Mouse (Mus musculus) hindbrain, embryonic 16.5 days (tissue): ENCODE results near the gene Cabp5. TPM values are rescaled to one million over a fixed set of nuclear protein-coding genes. Genes with fewer than 3 reads are reported as not detected.
"Not testable (repeated sequence)": the region's sequence is repeated elsewhere in the genome, so short reads cannot be mapped to it uniquely, and the experiment has no call there.

Source experiments
- ATAC-seq: fragments of 200-750 bp; cut with Nextera tagmentation; 2 replicates; pipeline ENCODE4 v1.8.0; 2017; ENCODE audit warnings: moderate TSS enrichment, moderate library complexity
- H3K27ac ChIP-seq: fragments of 300-500 bp; sonication (generic); 2 replicates; pipeline ENCODE4 v1.5.1; 2014; ENCODE audit warnings: low read depth, mild to moderate bottlenecking, control low read depth, low read length, moderate library complexity
- H3K27me3 ChIP-seq: fragments of 300-500 bp; sonication (generic); replicated peaks from 2 replicates; pipeline ENCODE4 v1.6.1; 2014; ENCODE audit warnings: low read length; ENCODE audit not compliant: control insufficient read depth, insufficient read depth
- H3K36me3 ChIP-seq: fragments of 300-500 bp; sonication (generic); 2 replicates; pipeline ENCODE4 v1.6.1; 2014; ENCODE audit warnings: mild to moderate bottlenecking, low read length, moderate library complexity, mixed read lengths; ENCODE audit not compliant: control insufficient read depth, insufficient read depth
- H3K4me1 ChIP-seq: fragments of 300-500 bp; sonication (generic); 2 replicates; pipeline ENCODE4 v1.6.1; 2014; ENCODE audit warnings: low read depth, low read length; ENCODE audit not compliant: control insufficient read depth, insufficient read depth
- H3K4me2 ChIP-seq: fragments of 300-500 bp; sonication (generic); 2 replicates; pipeline ENCODE4 v1.6.1; 2014; ENCODE audit warnings: mild to moderate bottlenecking, low read length, control low read depth, moderate library complexity
- H3K4me3 ChIP-seq: fragments of 300-500 bp; sonication (generic); 2 replicates; pipeline ENCODE4 v1.5.1; 2014; ENCODE audit warnings: mild to moderate bottlenecking, low read length, control low read depth, moderate library complexity
- H3K9ac ChIP-seq: fragments of 300-500 bp; sonication (generic); 2 replicates; pipeline ENCODE4 v1.6.1; 2014; ENCODE audit warnings: low read depth, mild to moderate bottlenecking, control low read depth, low read length, moderate library complexity
- H3K9me3 ChIP-seq: fragments of 300-500 bp; sonication (generic); 2 replicates; pipeline ENCODE4 v1.6.1; 2014; ENCODE audit warnings: mild to moderate bottlenecking, low read length, moderate library complexity; ENCODE audit not compliant: control insufficient read depth
- WGBS: fragments of 180-500 bp; shearing (Covaris S2); extraction: QIAGEN DNeasy Blood & Tissue Kit; methylation state at CpG from one replicate; pipeline ENCODE4 v1.1.7; 2014; 5-methylcytosine and 5-hydroxymethylcytosine counted together
- polyA plus RNA-seq: library from polyadenylated mRNA; unstranded; fragments of >200 nt; fragmentation: Nextera tagmentation; extraction: Ambion mirVana; gene quantifications from 2 replicates; pipeline ENCODE4 v1.2.1, GENCODE M21; 2015

Gene Cabp5
- 0.10 TPM in 1 of 2 replicates, not detected in the other for polyA plus RNA-seq

DNA sequence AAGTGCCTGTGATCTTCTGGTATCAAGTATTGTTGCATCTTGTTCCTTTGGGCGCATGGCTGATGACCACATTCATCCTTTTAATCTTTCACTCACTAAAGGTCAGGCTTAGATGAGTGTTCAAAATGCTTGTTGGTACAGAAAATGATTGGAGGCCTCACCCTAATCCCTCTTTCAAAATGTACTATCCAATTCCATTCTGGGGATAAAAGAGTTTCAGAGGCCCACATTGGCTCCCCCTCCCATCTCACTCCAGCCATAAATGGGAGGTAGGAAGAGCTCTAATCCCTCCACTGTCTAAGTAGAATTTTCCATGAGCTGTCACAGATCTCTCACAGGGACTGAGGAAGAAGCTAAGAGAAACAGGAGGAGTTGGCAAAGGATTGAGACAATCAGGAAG lies at the start of gene Cabp5:
Gene Cabp5, plus strand, starts transcription at position 301 of the 400 bp plus-strand sequence.
- 86% methylated on average over 1 of the region's 1 CpGs for WGBS
- 0 out of 2 replicates have a peak, but pooled peaks cover 2% of the 10 kb centered on the region for H3K9me3 ChIP-seq
- no peaks in the 10 kb centered on the region for H3K36me3 ChIP-seq
- H3K4me2 ChIP-seq, result no peak within 1 kb of the TSS
- no peaks in the 10 kb centered on the region for H3K4me1 ChIP-seq
- no peak for ATAC-seq
- no peaks in the 10 kb centered on the region for H3K27me3 ChIP-seq
- no peak within 1 kb of the TSS for H3K9ac ChIP-seq
- H3K4me3 ChIP-seq, result no peak within 1 kb of the TSS
- H3K27ac ChIP-seq, result no peak within 1 kb of the TSS

DNA sequence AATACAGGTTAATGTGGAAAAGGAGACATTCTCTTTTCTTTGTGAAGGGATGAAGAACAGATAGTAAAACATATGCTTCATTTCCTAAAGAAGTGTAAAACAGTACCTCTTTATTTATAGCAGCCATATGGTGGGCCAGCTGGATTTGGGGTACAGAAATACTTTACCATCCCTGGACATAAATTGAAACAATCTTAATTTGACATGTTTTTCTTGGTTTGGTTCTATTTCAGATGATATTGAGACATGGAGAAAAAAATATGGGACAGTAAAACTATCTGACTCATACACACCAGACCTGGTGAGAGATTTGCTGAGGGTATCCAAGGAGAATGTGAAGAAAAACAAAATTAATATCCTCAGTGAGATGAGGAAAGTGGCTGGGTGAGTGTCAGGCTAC lies 42.0 kb upstream of the Cabp5 start:
- no peaks in the 10 kb centered on the region for H3K27me3 ChIP-seq
- H3K9ac ChIP-seq, result no peak overlapping the region
- ATAC-seq, result no peak
- no peak overlapping the region for H3K4me2 ChIP-seq
- H3K27ac ChIP-seq, result no peak overlapping the region
- H3K4me3 ChIP-seq, result no peak overlapping the region
- no peaks in the 10 kb centered on the region for H3K9me3 ChIP-seq
- peaks cover 9% of the 10 kb centered on the region; the same call in 1 of the 2 replicates for H3K36me3 ChIP-seq
- no peaks in the 10 kb centered on the region for H3K4me1 ChIP-seq

DNA sequence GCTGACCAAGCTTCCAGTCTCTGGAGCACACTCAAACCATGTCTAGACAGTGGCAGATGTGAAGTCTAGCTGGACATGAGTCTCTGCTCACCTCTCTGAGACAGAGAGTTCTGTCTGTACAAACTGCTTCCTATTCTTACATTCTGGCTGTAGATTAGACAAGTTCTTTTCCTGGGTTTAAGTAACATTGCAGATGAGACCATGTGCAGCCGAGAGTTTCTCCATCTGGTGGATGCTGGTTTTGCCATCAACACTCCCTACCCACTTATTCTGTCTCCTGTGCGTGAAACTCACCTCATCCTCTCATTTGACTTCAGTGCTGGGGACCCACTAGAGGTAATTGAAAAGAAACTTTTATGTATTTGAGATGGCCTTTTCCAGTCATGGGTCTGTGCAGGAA lies 17.3 kb upstream of the Cabp5 start:
- no peak overlapping the region for H3K9ac ChIP-seq
- H3K4me1 ChIP-seq, result no peaks in the 10 kb centered on the region
- no peaks in the 10 kb centered on the region for H3K9me3 ChIP-seq
- no peak overlapping the region for H3K4me2 ChIP-seq
- ATAC-seq, result no peak
- no peak overlapping the region for H3K27ac ChIP-seq
- H3K36me3 ChIP-seq, result no peaks in the 10 kb centered on the region
- WGBS, result 75% methylated on average over 2 of the region's 2 CpGs
- H3K27me3 ChIP-seq, result no peaks in the 10 kb centered on the region
- no peak overlapping the region for H3K4me3 ChIP-seq

DNA sequence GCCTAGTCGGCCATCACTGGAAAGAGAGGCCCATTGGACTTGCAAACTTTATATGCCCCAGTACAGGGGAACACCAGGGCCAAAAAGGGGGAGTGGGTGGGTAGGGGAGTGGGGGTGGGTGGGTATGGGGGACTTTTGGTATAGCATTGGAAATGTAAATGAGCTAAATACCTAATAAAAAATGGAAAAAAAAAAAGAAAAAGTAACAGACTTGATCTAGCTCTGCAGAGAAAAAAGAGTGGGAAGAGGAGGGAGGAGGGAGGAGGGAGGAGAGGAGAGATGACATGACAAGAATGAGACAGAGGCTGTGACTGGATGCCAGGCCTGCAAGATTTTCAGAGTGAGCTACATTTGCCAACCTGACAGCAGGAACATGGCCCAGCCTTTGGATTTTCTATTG lies 52.6 kb downstream of the Cabp5 start, which contains the start of gene Bsph1:
Gene Bsph1, plus strand, starts transcription at position 301 of the 400 bp plus-strand sequence.
- not testable (repeated sequence) for H3K4me2 ChIP-seq, H3K9ac ChIP-seq, ATAC-seq, H3K27me3 ChIP-seq, H3K9me3 ChIP-seq, H3K4me1 ChIP-seq, H3K36me3 ChIP-seq, H3K27ac ChIP-seq, H3K4me3 ChIP-seq
- WGBS, result 100% methylated on average over 1 of the region's 1 CpGs

Other genes starting within 250 kb of the Cabp5 start
- not detected in 2 replicates for gene Vmn1r88, start 238.6 kb upstream of the Cabp5 start, polyA plus RNA-seq
- not detected in 2 replicates for gene Vmn1r89, start 185.1 kb upstream of the Cabp5 start, polyA plus RNA-seq
- gene Lig1, start 120.8 kb upstream of the Cabp5 start, polyA plus RNA-seq, result 36.0 and 37.4 TPM in 2 replicates
- gene Zswim9, start 119.4 kb upstream of the Cabp5 start, polyA plus RNA-seq, result 10.3 and 11.9 TPM in 2 replicates
- gene Pla2g4c, start 73.5 kb upstream of the Cabp5 start, polyA plus RNA-seq, result 0.44 and 1.1 TPM in 2 replicates
- not detected in 2 replicates for gene Bsph1, start 52.7 kb downstream of the Cabp5 start, polyA plus RNA-seq
- not detected in 2 replicates for gene Bsph2, start 172.9 kb downstream of the Cabp5 start, polyA plus RNA-seq
- gene Sult2a5, start 225.8 kb downstream of the Cabp5 start, polyA plus RNA-seq, result not detected in 2 replicates